Mouse (Mus musculus): ENCODE results near the gene Glrp1. TPM values are rescaled to one million over a fixed set of nuclear protein-coding genes. Genes with fewer than 3 reads are reported as not detected.

Gene Glrp1
- polyA plus RNA-seq, 1 experiment from 2014 or later, result not detected

- H3K4me1 ChIP-seq (replicated peaks; ENCODE audit: control insufficient read depth, insufficient read depth), result no peaks in the 10 kb centered on the region
- WGBS, result 31% methylated on average over 17 of the region's 17 CpGs
- H3K36me3 ChIP-seq (ENCODE audit: control insufficient read depth, insufficient read depth, low read length), result no peaks in the 10 kb centered on the region
- no peaks in the 10 kb centered on the region for H3K9me3 ChIP-seq (ENCODE audit: control insufficient read depth, low read length)
- no peak for DNase-seq (ENCODE audit: low spot score)
- no peak overlapping the region for H3K4me2 ChIP-seq (replicated peaks; ENCODE audit: low read depth)
- H3K27ac ChIP-seq (replicated peaks), result no peak overlapping the region
- TF ChIP-seq EP300 (optimal IDR thresholded peaks at IDR 0.05) (no peak), CTCF (IDR thresholded peaks at IDR 0.05; ENCODE audit: low read depth) (no peak)
- no peak overlapping the region for H3K9ac ChIP-seq (ENCODE audit: low read length)
- H3K27me3 ChIP-seq (ENCODE audit: control insufficient read depth, insufficient read depth, low read length), result no peaks in the 10 kb centered on the region
- ATAC-seq (ENCODE audit: low FRiP score, low TSS enrichment), result peak; percentile 45; the same call in 1 of the 2 replicates
- no peak overlapping the region for H3K4me3 ChIP-seq (ENCODE audit: low read depth, low read length)
These were observed 27.4 kb downstream of the Glrp1 start for GRCm38 (mm10) chr1:88482142-88483099.

- ATAC-seq (ENCODE audit: low FRiP score, low TSS enrichment) (no peak), DNase-seq (ENCODE audit: low spot score) (no peak)
- WGBS, result 80% methylated on average over 8 of the region's 8 CpGs
- TF ChIP-seq CTCF (IDR thresholded peaks at IDR 0.05; ENCODE audit: low read depth) (no peak), EP300 (optimal IDR thresholded peaks at IDR 0.05) (no peak)
- H3K4me2 ChIP-seq (replicated peaks; ENCODE audit: low read depth), result no peak overlapping the region
- H3K36me3 ChIP-seq (ENCODE audit: control insufficient read depth, insufficient read depth, low read length), result no peaks in the 10 kb centered on the region
- H3K9me3 ChIP-seq (ENCODE audit: control insufficient read depth, low read length), result no peaks in the 10 kb centered on the region
- no peaks in the 10 kb centered on the region for H3K27me3 ChIP-seq (ENCODE audit: control insufficient read depth, insufficient read depth, low read length)
- no peak overlapping the region for H3K4me3 ChIP-seq (ENCODE audit: low read depth, low read length)
- no peak overlapping the region for H3K9ac ChIP-seq (ENCODE audit: low read length)
- H3K4me1 ChIP-seq (replicated peaks; ENCODE audit: control insufficient read depth, insufficient read depth), result peaks cover 3% of the 10 kb centered on the region; the same call in 1 of the 2 replicates
- no peak overlapping the region for H3K27ac ChIP-seq (replicated peaks)
These were observed 29.3 kb downstream of the Glrp1 start for GRCm38 (mm10) chr1:88480594-88480993.

- no peaks in the 10 kb centered on the region for H3K36me3 ChIP-seq (ENCODE audit: control insufficient read depth, insufficient read depth, low read length)
- no peaks in the 10 kb centered on the region for H3K9me3 ChIP-seq (ENCODE audit: control insufficient read depth, low read length)
- H3K27me3 ChIP-seq (ENCODE audit: control insufficient read depth, insufficient read depth, low read length), result no peaks in the 10 kb centered on the region
- 40% methylated on average over 2 of the region's 2 CpGs for WGBS
- H3K9ac ChIP-seq (ENCODE audit: low read length), result no peak overlapping the region
- H3K4me3 ChIP-seq (ENCODE audit: low read depth, low read length), result no peak overlapping the region
- H3K27ac ChIP-seq (replicated peaks), result no peak overlapping the region
- no peak overlapping the region for H3K4me2 ChIP-seq (replicated peaks; ENCODE audit: low read depth)
- TF ChIP-seq CTCF (IDR thresholded peaks at IDR 0.05; ENCODE audit: low read depth) (no peak), EP300 (optimal IDR thresholded peaks at IDR 0.05) (no peak)
- ATAC-seq (ENCODE audit: low FRiP score, low TSS enrichment) (no peak), DNase-seq (ENCODE audit: low spot score) (no peak)
- peaks cover 3% of the 10 kb centered on the region; the same call in 1 of the 2 replicates for H3K4me1 ChIP-seq (replicated peaks; ENCODE audit: control insufficient read depth, insufficient read depth)
These were observed 31.7 kb downstream of the Glrp1 start for GRCm38 (mm10) chr1:88478205-88478604.

- Histone ChIP-seq H3K27me3 (ENCODE audit: control insufficient read depth, insufficient read depth, low read length) (no peaks in the 10 kb centered on the region), H3K4me3 (ENCODE audit: low read depth, low read length) (no peak overlapping the region), H3K4me1 (replicated peaks; ENCODE audit: control insufficient read depth, insufficient read depth) (peaks cover 3% of the 10 kb centered on the region; the same call in 1 of the 2 replicates), H3K9me3 (ENCODE audit: control insufficient read depth, low read length) (no peaks in the 10 kb centered on the region), H3K9ac (ENCODE audit: low read length) (no peak overlapping the region), H3K36me3 (ENCODE audit: control insufficient read depth, insufficient read depth, low read length) (no peaks in the 10 kb centered on the region), H3K27ac (replicated peaks) (no peak overlapping the region), H3K4me2 (replicated peaks; ENCODE audit: low read depth) (no peak overlapping the region)
- TF ChIP-seq CTCF (IDR thresholded peaks at IDR 0.05; ENCODE audit: low read depth) (no peak), EP300 (optimal IDR thresholded peaks at IDR 0.05) (no peak)
- WGBS, result 93% methylated on average over 20 of the region's 20 CpGs
- ATAC-seq (ENCODE audit: low FRiP score, low TSS enrichment) (no peak), DNase-seq (ENCODE audit: low spot score) (no peak)
These were observed 33.2 kb downstream of the Glrp1 start for GRCm38 (mm10) chr1:88476554-88477085.

- DNase-seq (ENCODE audit: low spot score), result no peak
- peak overlapping the region; percentile 19 for H3K27ac ChIP-seq (replicated peaks)
These were observed 34.3 kb downstream of the Glrp1 start for GRCm38 (mm10) chr1:88475502-88475953.

More at GRCm38 (mm10) chr1:88475502-88475953, 34.3 kb downstream of the Glrp1 start:
- WGBS, result 12% methylated on average over 8 of the region's 8 CpGs
- TF ChIP-seq EP300 (optimal IDR thresholded peaks at IDR 0.05), result peak; percentile 76
- no peak; the same call in 1 of the 2 replicates for TF ChIP-seq CTCF (IDR thresholded peaks at IDR 0.05; ENCODE audit: low read depth)
- Histone ChIP-seq H3K36me3 (ENCODE audit: control insufficient read depth, insufficient read depth, low read length) (no peaks in the 10 kb centered on the region), H3K9ac (ENCODE audit: low read length) (no peak overlapping the region), H3K4me2 (replicated peaks; ENCODE audit: low read depth) (no peak overlapping the region), H3K27me3 (ENCODE audit: control insufficient read depth, insufficient read depth, low read length) (no peaks in the 10 kb centered on the region), H3K4me3 (ENCODE audit: low read depth, low read length) (no peak overlapping the region), H3K9me3 (ENCODE audit: control insufficient read depth, low read length) (no peaks in the 10 kb centered on the region), H3K4me1 (replicated peaks; ENCODE audit: control insufficient read depth, insufficient read depth) (peaks cover 3% of the 10 kb centered on the region; the same call in 1 of the 2 replicates)
- peak; percentile 33; the same call in 1 of the 2 replicates for ATAC-seq (ENCODE audit: low FRiP score, low TSS enrichment)
